Mouse (Mus musculus) heart, adult 8-10 months (tissue): ENCODE results near the gene Samhd1. TPM values are rescaled to one million over a fixed set of nuclear protein-coding genes. Genes with fewer than 3 reads are reported as not detected.
A peak's percentile ranks its signal among the peaks of the same experiment; 100 is the strongest.

Experiments used
- DNase-seq: peaks from one replicate; pipeline ENCODE4 v3.0.0; 2022; ENCODE audit warnings: low spot score
- total RNA-seq, 4 experiments: library from RNA; stranded (reverse); gene quantifications; 2 replicates each; pipeline ENCODE4 v1.2.4; 2022

Gene Samhd1
- total RNA-seq, 4 experiments from 2014 or later = 20.5 to 23.6 (median 21.5) TPM

- DNase-seq = no peak
These were observed 1.1 kb upstream of the Samhd1 start for GRCm38 (mm10) chr2:157136176-157136575.

GRCm38 (mm10) chr2:157135529-157136120, 560 bp upstream of the Samhd1 start:
- DNase-seq = no peak

GRCm38 (mm10) chr2:157134479-157134931, 560 bp downstream of the Samhd1 start:
- peak; percentile 32 for DNase-seq

- DNase-seq = no peak
These were observed 1.1 kb downstream of the Samhd1 start for GRCm38 (mm10) chr2:157133769-157134478.

- no peak for DNase-seq
These were observed 2.2 kb downstream of the Samhd1 start for GRCm38 (mm10) chr2:157132686-157133540.

- DNase-seq = no peak
These were observed 3.0 kb downstream of the Samhd1 start for GRCm38 (mm10) chr2:157132086-157132485.

- peak; percentile 75 for DNase-seq
These were observed 4.1 kb downstream of the Samhd1 start for GRCm38 (mm10) chr2:157130813-157131514.

- DNase-seq = no peak
These were observed 5.4 kb downstream of the Samhd1 start for GRCm38 (mm10) chr2:157129601-157130164.

GRCm38 (mm10) chr2:157129096-157129495, 6.0 kb downstream of the Samhd1 start:
- DNase-seq = no peak

GRCm38 (mm10) chr2:157128072-157128471, 7.0 kb downstream of the Samhd1 start:
- DNase-seq = no peak

- DNase-seq = no peak
These were observed 7.7 kb downstream of the Samhd1 start for GRCm38 (mm10) chr2:157127370-157127769.

GRCm38 (mm10) chr2:157125246-157125645, 9.8 kb downstream of the Samhd1 start:
- no peak for DNase-seq

GRCm38 (mm10) chr2:157121766-157122165, 13.3 kb downstream of the Samhd1 start:
- DNase-seq = no peak

- DNase-seq = no peak
These were observed 16.0 kb downstream of the Samhd1 start for GRCm38 (mm10) chr2:157119075-157119474.

- no peak for DNase-seq
These were observed 16.5 kb downstream of the Samhd1 start for GRCm38 (mm10) chr2:157118556-157118955.

GRCm38 (mm10) chr2:157116964-157117363, 18.1 kb downstream of the Samhd1 start:
- no peak for DNase-seq

- no peak for DNase-seq
These were observed 26.8 kb downstream of the Samhd1 start for GRCm38 (mm10) chr2:157108236-157108635.

GRCm38 (mm10) chr2:157104454-157104853, 30.6 kb downstream of the Samhd1 start:
- DNase-seq = no peak

GRCm38 (mm10) chr2:157102256-157102655, 32.8 kb downstream of the Samhd1 start:
- DNase-seq = no peak

- DNase-seq = no peak
These were observed 33.4 kb downstream of the Samhd1 start for GRCm38 (mm10) chr2:157101650-157102049.

GRCm38 (mm10) chr2:157100319-157100605, 34.8 kb downstream of the Samhd1 start:
- no peak for DNase-seq
